In the genomic region with DNA sequence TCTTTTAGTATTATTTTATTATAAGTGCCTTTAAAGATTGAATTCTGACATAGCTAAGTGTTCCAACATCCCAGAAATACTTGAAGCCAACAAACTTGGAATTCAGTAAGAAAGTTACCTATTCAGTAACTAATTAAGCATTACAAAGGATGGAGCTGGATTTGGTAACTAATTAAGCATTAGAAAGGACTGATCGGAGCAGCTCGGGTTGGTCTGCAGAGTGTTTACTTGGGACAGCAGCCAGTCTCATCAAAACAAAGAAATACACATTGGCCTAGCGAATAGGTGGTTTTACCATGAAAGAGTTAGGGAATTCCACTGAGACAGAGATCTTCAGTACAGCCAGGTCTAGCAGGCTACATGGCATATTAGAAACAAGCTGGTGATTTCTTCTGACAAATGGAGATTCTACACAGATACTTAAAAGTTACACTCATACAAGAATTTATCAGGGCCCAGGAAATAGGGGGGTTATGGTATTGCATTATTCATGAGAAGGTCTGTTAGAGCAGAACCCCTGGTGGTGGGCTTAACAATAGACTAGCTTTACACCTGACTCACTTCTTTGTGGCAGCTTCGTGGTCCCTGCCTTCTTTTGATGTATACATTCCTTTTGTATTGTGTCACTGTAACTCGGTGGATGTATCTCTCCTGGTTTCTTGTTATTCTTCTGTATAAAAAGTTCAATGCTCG, we compare ENCODE assay signal across 30 mouse cellular contexts. TPM values are rescaled to one million over a fixed set of nuclear protein-coding genes. Genes with fewer than 3 reads are reported as not detected.
"Had no signal": no experiment of that assay in that cellular context is flagged by ENCODE, and none has a peak within 500 bp of the region (broad histone marks: within the 10 kb centered on the region; RNA-seq: fewer than 3 reads in every experiment).

No protein-coding gene starts in this region.

RNA-seq across cellular contexts. Expression of a gene that starts 12.2 kb away (rescaled TPM):
- total RNA-seq: gastrocnemius, adult 2 months; gastrocnemius, postnatal 10 days; gastrocnemius, postnatal 25 days; gastrocnemius, postnatal 4 days; granulocyte monocyte progenitor cell, adult 5-6 weeks; heart, adult 18-20 months; heart, adult 8-10 months; heart, postnatal 10 days; heart, postnatal 25 days; heart, postnatal 4 days had no signal
- polyA plus RNA-seq: heart, embryonic 12.5 days; heart, embryonic 14.5 days; heart, embryonic 16.5 days; hindbrain, embryonic 10.5 days; hindbrain, embryonic 14.5 days; hindbrain, embryonic 16.5 days; inflammation-experienced regulatory T-cells, adult 6 months; limb, embryonic 10.5 days; liver, embryonic 11.5 days; liver, embryonic 13.5 days; liver, embryonic 15.5 days; liver, postnatal 0 days had no signal

RNA-seq across cellular contexts. Expression of a gene that starts 51.5 kb away (rescaled TPM):
- total RNA-seq: gastrocnemius, adult 2 months; gastrocnemius, postnatal 25 days; gastrocnemius, postnatal 4 days; granulocyte monocyte progenitor cell, adult 5-6 weeks; heart, adult 18-20 months; heart, adult 8-10 months; heart, postnatal 10 days; heart, postnatal 25 days; heart, postnatal 4 days had no signal
- polyA plus RNA-seq: heart, embryonic 10.5 days; heart, embryonic 12.5 days; heart, embryonic 14.5 days; heart, embryonic 16.5 days; hindbrain, embryonic 10.5 days; hindbrain, embryonic 12.5 days; hindbrain, embryonic 14.5 days; hindbrain, embryonic 16.5 days; inflammation-experienced regulatory T-cells, adult 6 months; intestine, embryonic 15.5 days; intestine, postnatal 0 days; kidney, embryonic 14.5 days; kidney, embryonic 16.5 days; limb, embryonic 10.5 days; limb, embryonic 12.5 days; limb, embryonic 14.5 days; liver, embryonic 11.5 days; liver, embryonic 13.5 days; liver, embryonic 15.5 days; liver, postnatal 0 days had no signal
